Mouse (Mus musculus): ENCODE results near the gene 4930548H24Rik. TPM values are rescaled to one million over a fixed set of nuclear protein-coding genes. Genes with fewer than 3 reads are reported as not detected.
"Not testable (repeated sequence)": the region's sequence is repeated elsewhere in the genome, so short reads cannot be mapped to it uniquely, and the experiment has no call there.

Gene 4930548H24Rik
- polyA plus RNA-seq, 1 experiment from 2014 or later: not detected

- peak; percentile 90 for DNase-seq (ENCODE audit: low spot score)
- Histone ChIP-seq H3K36me3 (peaks cover 37% of the 10 kb centered on the region), H3K9me3 (replicated peaks) (no peaks in the 10 kb centered on the region), H3K27me3 (ENCODE audit: low read depth, poor library complexity, severe bottlenecking) (no peaks in the 10 kb centered on the region), H3K4me1 (peaks cover 9% of the 10 kb centered on the region), H3K27ac (peak within 1 kb of the TSS; percentile 84), H3K4me3 (peak within 1 kb of the TSS; percentile 78)
- under 1% methylated on average over 49 of the region's 49 CpGs for WGBS
These were observed 9.2 kb downstream of the 4930548H24Rik start, which contains the start of gene Gpn1 for GRCm38 (mm10) chr5:31494513-31495297. TSS of gene Gpn1 (plus strand) at chr5:31494741.

- Histone ChIP-seq H3K36me3 (peaks cover 98% of the 10 kb centered on the region), H3K27ac (no peak overlapping the region), H3K4me1 (no peaks in the 10 kb centered on the region), H3K9me3 (replicated peaks) (no peaks in the 10 kb centered on the region), H3K4me3 (no peak overlapping the region), H3K27me3 (ENCODE audit: low read depth, poor library complexity, severe bottlenecking) (no peaks in the 10 kb centered on the region)
- WGBS: 88% methylated on average over 10 of the region's 10 CpGs
- no peak for DNase-seq (ENCODE audit: low spot score)
These were observed 19.3 kb downstream of the 4930548H24Rik start for GRCm38 (mm10) chr5:31504843-31505242.

GRCm38 (mm10) chr5:31512481-31512880 lies 26.9 kb downstream of the 4930548H24Rik start:
- 78% methylated on average over 1 of the region's 1 CpGs for WGBS

GRCm38 (mm10) chr5:31520556-31520955 lies 35.0 kb downstream of the 4930548H24Rik start:
- Histone ChIP-seq H3K9me3 (replicated peaks) (no peaks in the 10 kb centered on the region), H3K4me3 (no peak overlapping the region), H3K27me3 (ENCODE audit: low read depth, poor library complexity, severe bottlenecking) (no peaks in the 10 kb centered on the region), H3K36me3 (peaks cover 72% of the 10 kb centered on the region), H3K27ac (no peak overlapping the region), H3K4me1 (peaks cover 2% of the 10 kb centered on the region)
- DNase-seq (ENCODE audit: low spot score): no peak
- WGBS: 95% methylated on average over 6 of the region's 6 CpGs

More at GRCm38 (mm10) chr5:31512481-31512880, 26.9 kb downstream of the 4930548H24Rik start:
- Histone ChIP-seq H3K9me3 (replicated peaks) (no peaks in the 10 kb centered on the region), H3K4me1 (no peaks in the 10 kb centered on the region), H3K36me3 (peaks cover 99% of the 10 kb centered on the region), H3K4me3 (no peak overlapping the region), H3K27ac (no peak overlapping the region), H3K27me3 (ENCODE audit: low read depth, poor library complexity, severe bottlenecking) (no peaks in the 10 kb centered on the region)
- DNase-seq (ENCODE audit: low spot score): no peak

GRCm38 (mm10) chr5:31526354-31527116 lies 41.0 kb downstream of the 4930548H24Rik start, which contains the start of gene Slc4a1ap:
TSS of gene Slc4a1ap (plus strand) at chr5:31526995.
- Histone ChIP-seq H3K4me3 (peak within 1 kb of the TSS; percentile 92), H3K36me3 (peaks cover 47% of the 10 kb centered on the region), H3K27ac (peak within 1 kb of the TSS; percentile 95), H3K27me3 (ENCODE audit: low read depth, poor library complexity, severe bottlenecking) (no peaks in the 10 kb centered on the region), H3K4me1 (peaks cover 16% of the 10 kb centered on the region), H3K9me3 (replicated peaks) (no peaks in the 10 kb centered on the region)
- WGBS: under 1% methylated on average over 28 of the region's 28 CpGs
- DNase-seq (ENCODE audit: low spot score): peak; percentile 75

DNA sequence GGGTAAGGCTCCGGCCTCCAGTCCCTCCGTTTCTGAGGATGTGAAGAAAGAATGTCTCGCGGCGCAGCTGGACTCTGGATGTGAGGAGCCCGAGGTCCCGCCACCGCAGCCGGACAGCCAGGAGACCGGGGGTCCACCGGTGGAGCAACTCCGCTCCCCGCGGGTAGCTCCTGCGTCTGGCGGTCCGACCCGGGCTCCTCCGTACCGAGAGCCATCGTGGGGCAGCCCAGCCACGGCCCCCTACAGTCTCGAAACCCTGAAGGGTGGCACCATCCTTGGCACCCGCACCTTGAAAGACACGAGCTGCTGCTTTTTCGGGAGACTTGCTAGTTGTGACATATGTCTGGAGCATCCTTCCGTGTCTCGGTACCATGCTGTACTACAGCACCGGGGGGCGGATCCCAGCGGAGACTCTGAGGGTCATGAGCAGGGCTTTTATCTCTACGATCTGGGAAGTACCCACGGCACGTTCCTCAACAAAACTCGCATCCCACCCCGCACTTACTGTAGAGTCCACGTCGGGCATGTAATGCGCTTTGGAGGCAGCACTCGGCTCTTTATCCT lies 41.7 kb downstream of the 4930548H24Rik start:
- H3K4me3 ChIP-seq: peak overlapping the region; percentile 92
- no peaks in the 10 kb centered on the region for H3K9me3 ChIP-seq (replicated peaks)
- H3K27ac ChIP-seq: peak overlapping the region; percentile 95
- H3K36me3 ChIP-seq: peaks cover 47% of the 10 kb centered on the region
- DNase-seq (ENCODE audit: low spot score): no peak
- WGBS: 4% methylated on average over 40 of the region's 40 CpGs
- H3K27me3 ChIP-seq (ENCODE audit: low read depth, poor library complexity, severe bottlenecking): no peaks in the 10 kb centered on the region
- H3K4me1 ChIP-seq: peaks cover 16% of the 10 kb centered on the region

- peaks cover 16% of the 10 kb centered on the region for H3K4me1 ChIP-seq
- peak within 1 kb of the TSS; percentile 95 for H3K27ac ChIP-seq
- H3K27me3 ChIP-seq (ENCODE audit: low read depth, poor library complexity, severe bottlenecking); DNase-seq (ENCODE audit: low spot score); H3K9me3 ChIP-seq (replicated peaks): not testable (repeated sequence)
- peaks cover 47% of the 10 kb centered on the region for H3K36me3 ChIP-seq
- 85% methylated on average over 11 of the region's 11 CpGs for WGBS
- peak within 1 kb of the TSS; percentile 92 for H3K4me3 ChIP-seq
These were observed 42.2 kb downstream of the 4930548H24Rik start, which contains the start of gene Supt7l for GRCm38 (mm10) chr5:31527707-31528106. TSS of gene Supt7l (minus strand) at chr5:31527807.

DNA sequence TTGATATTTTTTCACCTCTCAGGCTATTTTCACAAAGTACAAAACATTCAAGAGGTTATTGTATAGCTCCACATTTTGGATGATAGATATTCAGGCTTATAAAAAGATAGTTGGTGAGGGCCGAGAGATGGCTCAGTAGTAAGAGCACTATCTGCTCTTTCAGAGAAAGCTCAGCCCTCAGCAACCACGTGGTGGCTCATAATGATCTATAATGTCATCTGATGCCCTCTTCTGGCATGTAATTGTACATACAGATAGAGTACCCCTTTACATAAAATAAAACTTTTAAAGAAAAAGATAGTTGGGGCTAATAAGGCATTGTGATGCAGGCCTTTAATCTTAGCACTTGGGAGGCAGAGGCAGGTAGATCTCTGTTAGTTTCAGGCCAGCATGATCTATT lies 43.0 kb downstream of the 4930548H24Rik start:
- H3K27me3 ChIP-seq (ENCODE audit: low read depth, poor library complexity, severe bottlenecking): no peaks in the 10 kb centered on the region
- no peak for DNase-seq (ENCODE audit: low spot score)
- H3K9me3 ChIP-seq (replicated peaks): no peaks in the 10 kb centered on the region
- WGBS: 69% methylated on average over 2 of the region's 2 CpGs
- H3K36me3 ChIP-seq: peaks cover 52% of the 10 kb centered on the region
- H3K4me1 ChIP-seq: peaks cover 16% of the 10 kb centered on the region
- H3K4me3 ChIP-seq: no peak overlapping the region
- no peak overlapping the region for H3K27ac ChIP-seq

DNA sequence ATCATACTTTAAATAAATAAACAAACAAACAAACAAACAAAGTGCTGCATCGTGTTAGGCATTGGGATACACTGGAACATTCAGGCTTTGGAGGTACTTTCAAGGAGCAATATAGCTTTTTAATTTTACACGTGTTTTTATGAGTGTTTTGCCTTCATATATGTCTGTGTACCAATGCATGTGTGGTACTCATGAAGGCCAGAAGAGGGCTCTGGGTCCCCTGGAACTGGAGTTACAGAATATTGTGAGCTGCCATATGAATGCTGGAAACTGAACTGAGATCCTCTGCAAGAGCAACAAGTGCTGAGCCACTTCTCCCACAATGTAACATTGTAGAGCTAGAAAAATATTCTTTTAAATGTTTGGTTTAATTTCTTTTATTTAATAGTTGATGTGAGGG lies 49.7 kb downstream of the 4930548H24Rik start:
- Histone ChIP-seq H3K4me3 (no peak overlapping the region), H3K9me3 (replicated peaks) (no peaks in the 10 kb centered on the region), H3K27me3 (ENCODE audit: low read depth, poor library complexity, severe bottlenecking) (no peaks in the 10 kb centered on the region), H3K36me3 (peaks cover 94% of the 10 kb centered on the region), H3K4me1 (no peaks in the 10 kb centered on the region), H3K27ac (no peak overlapping the region)
- 86% methylated on average over 2 of the region's 2 CpGs for WGBS
- DNase-seq (ENCODE audit: low spot score): no peak

Other genes starting within 250 kb of the 4930548H24Rik start
- 118 and 133 TPM in 2 replicates for gene Nrbp1, start 244.9 kb upstream of the 4930548H24Rik start, polyA plus RNA-seq (2016; fragmentation: Nextera tagmentation; extraction: Ambion mirVana)
- gene Gm9970, start 244.5 kb upstream of the 4930548H24Rik start, polyA plus RNA-seq (2016; fragmentation: Nextera tagmentation; extraction: Ambion mirVana): 0.40 and 0.48 TPM in 2 replicates
- 18.3 and 26.7 TPM in 2 replicates for gene Krtcap3, start 234.0 kb upstream of the 4930548H24Rik start, polyA plus RNA-seq (2016; fragmentation: Nextera tagmentation; extraction: Ambion mirVana)
- gene Ift172, start 194.6 kb upstream of the 4930548H24Rik start, polyA plus RNA-seq (2016; fragmentation: Nextera tagmentation; extraction: Ambion mirVana): 34.7 and 48.6 TPM in 2 replicates
- gene Fndc4, start 189.7 kb upstream of the 4930548H24Rik start, polyA plus RNA-seq (2016; fragmentation: Nextera tagmentation; extraction: Ambion mirVana): 69.0 and 70.6 TPM in 2 replicates
- 0.31 TPM in 1 of 2 replicates, not detected in the other for gene Gckr, start 188.3 kb upstream of the 4930548H24Rik start, polyA plus RNA-seq (2016; fragmentation: Nextera tagmentation; extraction: Ambion mirVana)
- 65.6 and 79.8 TPM in 2 replicates for gene Zfp512, start 33.3 kb upstream of the 4930548H24Rik start, polyA plus RNA-seq (2016; fragmentation: Nextera tagmentation; extraction: Ambion mirVana)
- gene Gpn1, start 9.0 kb downstream of the 4930548H24Rik start, polyA plus RNA-seq (2016; fragmentation: Nextera tagmentation; extraction: Ambion mirVana): 119 and 125 TPM in 2 replicates
- 34.0 and 34.4 TPM in 2 replicates for gene Slc4a1ap, start 41.3 kb downstream of the 4930548H24Rik start, polyA plus RNA-seq (2016; fragmentation: Nextera tagmentation; extraction: Ambion mirVana)
- 26.3 and 32.8 TPM in 2 replicates for gene Supt7l, start 42.1 kb downstream of the 4930548H24Rik start, polyA plus RNA-seq (2016; fragmentation: Nextera tagmentation; extraction: Ambion mirVana)
- 254 and 274 TPM in 2 replicates for gene Mrpl33, start 111.2 kb downstream of the 4930548H24Rik start, polyA plus RNA-seq (2016; fragmentation: Nextera tagmentation; extraction: Ambion mirVana)
- gene Rbks, start 211.9 kb downstream of the 4930548H24Rik start, polyA plus RNA-seq (2016; fragmentation: Nextera tagmentation; extraction: Ambion mirVana): 4.9 and 5.0 TPM in 2 replicates
- 35.7 and 37.0 TPM in 2 replicates for gene Babam2, start 211.9 kb downstream of the 4930548H24Rik start, polyA plus RNA-seq (2016; fragmentation: Nextera tagmentation; extraction: Ambion mirVana)